Mouse (Mus musculus) gonadal fat pad, adult 2 months (tissue): ENCODE results near the gene Ubac2. TPM values are rescaled to one million over a fixed set of nuclear protein-coding genes. Genes with fewer than 3 reads are reported as not detected.

Experiments used
- DNase-seq: peaks from one replicate; pipeline ENCODE4 v3.0.0-alpha.2; 2012; ENCODE audit warnings: low read depth
- polyA plus RNA-seq: library from polyadenylated mRNA; depleted of rRNA; stranded (reverse); fragments of >200 nt; gene quantifications from 2 replicates; pipeline ENCODE4 v1.2.3, GENCODE M21; 2012

Gene Ubac2
- polyA plus RNA-seq, 1 experiment, result 70.0 TPM

DNA sequence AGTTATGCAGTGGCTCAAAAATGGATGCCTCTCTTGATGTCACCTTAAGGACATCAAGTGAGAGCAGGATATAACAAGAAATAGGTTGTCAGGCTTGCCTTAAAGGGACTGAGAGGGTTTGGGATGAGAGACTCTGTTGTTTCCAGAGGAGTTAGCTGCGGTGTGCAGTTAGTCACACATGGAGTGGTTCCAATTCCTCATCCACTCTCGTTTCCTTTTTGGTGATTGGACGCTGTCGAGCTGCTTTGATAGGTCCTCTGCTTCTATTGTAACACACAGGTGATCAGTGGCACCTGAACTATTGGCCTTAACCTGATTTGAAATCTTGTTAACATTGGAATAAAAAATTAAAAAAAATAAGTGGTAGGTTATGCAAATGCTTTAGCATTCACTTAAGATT lies 44.3 kb downstream of the Ubac2 start:
- no peak for DNase-seq

DNA sequence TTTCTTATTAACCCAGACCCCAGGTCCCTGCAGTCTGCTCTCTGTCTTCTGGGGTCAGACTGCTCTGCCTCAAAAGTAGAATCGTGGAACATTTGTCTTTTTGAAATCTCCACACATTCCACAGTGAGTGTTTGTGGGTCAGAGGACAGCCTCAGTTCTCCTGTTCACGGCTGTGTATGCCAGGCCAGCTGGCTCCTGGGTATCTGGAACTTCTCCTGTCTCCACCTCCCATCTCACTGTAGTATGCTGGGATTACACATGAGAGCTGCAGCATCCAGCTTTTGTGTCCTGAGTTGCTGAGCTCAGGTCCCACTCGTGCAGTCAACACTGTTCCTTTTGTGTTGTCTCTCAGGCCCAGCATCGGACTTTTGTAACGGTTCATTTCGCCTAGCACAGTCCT lies 46.5 kb downstream of the Ubac2 start:
- no peak for DNase-seq

DNA sequence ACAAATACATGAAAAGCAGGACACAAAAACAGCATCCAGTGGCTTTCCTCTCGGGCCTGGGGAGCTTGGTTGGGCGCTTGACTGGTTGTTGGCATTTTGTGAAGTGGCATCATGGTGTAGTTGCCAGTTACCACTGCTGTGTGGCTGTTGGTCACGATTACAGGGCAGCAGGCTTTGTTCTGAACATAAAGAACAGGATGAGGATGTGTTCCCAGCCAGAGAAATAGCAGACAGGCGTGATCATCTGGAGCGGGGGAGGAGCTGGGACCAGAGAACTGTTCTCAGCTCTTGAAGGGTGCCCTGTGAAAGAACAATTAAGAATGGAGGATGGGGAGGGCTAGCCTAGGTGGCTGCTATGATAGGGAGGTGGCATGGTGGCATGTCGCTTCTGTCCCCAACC lies 48.5 kb downstream of the Ubac2 start:
- no peak for DNase-seq

DNA sequence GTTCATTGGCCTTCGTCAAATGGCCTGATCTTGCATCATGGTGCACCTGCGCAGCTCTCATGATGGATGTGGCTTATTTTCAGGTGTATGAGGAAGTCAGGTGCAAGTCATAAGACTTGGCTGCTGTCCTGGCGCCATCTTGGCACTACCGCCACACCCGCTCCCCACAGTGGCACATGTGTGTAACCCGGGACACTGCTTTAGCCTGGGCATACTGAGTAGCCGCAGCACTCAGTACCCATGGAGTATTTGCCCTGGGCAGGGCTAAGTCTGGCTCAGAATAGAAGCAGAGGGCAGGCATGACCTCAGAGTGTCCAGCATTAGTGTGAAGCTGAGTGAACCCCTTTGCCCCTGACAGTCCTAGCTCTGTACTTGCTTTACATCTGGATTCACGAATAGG lies 49.0 kb downstream of the Ubac2 start:
- no peak for DNase-seq

DNA sequence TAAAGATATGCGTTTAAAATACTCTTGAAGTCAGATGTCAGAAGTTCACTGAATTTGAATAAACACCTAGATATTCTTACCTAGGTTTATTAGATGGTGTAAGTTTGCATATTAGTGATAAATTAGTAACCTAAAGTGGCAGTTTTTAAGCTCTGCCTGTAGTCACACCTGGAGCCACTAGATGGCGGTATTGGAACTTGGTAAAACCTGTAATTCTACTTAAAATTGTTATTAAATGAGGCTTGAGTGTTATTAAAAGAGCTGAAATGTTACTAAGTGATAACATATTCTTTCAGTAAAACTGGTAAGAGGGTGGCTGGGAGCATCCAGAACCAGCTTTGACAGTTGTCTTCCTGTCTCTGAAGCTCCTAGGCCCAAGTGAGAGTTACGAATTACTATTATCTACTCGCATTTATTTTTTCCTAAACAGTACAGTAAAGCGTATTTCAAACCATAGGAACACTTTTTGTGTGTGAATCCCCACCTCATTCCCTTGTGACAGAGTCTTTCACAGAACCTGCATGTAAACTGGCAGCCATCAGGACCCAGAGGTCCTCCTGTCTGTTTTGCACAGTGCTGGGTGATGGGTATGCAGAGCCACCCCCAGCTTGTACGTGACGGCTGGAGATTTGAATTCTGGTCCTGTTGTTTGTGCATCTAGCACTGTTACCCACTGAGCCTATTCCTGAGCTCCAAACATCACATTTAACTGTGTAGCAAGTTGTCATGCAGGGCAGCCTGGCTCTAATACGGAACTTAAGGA lies 50.1 kb downstream of the Ubac2 start:
- DNase-seq, result no peak

DNA sequence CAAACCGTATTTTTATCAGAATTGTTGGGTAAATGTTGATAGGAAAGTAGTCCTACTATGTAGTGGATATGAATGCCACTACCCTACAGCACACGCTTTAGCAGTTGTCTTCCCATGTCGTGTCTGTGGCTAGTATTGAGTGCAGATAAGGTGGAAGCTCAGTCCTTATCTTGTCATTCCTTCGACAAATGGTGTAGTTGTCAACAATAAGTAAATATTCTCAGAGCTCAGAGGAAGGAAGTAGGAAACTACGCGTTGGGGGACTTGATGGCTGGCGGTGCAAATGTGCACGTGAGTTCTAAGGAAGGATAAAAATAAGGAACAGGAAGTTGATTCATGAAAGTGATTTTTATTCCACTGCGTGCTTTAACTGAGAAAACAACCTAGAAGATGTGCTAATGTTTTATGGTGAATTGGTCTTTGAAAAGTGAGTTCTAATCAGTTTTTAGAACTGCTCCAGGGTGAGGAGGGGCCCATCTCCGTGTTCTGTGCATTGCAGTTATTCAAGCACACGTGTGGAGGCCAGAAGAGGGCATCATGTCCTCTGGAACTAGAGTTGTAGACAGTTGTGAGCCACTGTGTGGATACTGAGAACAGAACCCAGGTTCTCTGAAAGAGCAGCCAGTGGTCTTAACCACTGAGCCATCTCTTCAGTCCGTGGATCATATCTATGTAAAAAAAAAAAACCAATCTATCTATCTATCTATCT lies 51.0 kb downstream of the Ubac2 start:
- DNase-seq, result no peak

DNA sequence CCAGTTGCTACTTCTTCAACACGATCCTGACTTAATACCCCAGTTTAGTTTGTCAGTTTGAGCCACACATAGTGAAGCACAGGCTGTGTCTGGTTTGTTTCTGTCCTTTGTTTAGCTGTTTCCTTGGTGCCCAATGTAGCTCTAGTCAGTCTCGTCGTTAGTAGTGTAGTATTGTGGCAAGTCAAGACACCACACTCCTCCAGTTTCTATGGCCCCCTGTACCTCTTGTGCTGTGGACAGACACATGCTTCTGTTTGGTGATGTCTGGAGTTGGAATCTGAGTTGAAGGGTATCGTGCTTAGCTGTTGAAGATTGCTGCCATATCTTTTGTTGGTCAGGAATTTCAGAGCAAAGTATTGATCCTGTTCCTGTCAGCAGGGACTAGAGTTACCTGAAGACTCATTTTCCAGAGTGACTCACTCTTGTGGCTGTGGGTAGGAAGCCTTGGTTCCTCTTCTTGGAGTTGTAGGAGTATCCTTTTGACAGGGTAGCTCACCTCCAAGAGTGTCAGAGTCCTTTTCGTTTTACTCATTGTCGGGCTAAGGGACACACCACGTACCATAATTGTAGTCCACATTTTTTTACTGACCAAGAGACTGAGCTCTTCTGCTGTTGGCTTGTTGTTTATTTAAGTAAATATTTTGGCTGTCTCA lies 52.4 kb downstream of the Ubac2 start:
- no peak for DNase-seq

DNA sequence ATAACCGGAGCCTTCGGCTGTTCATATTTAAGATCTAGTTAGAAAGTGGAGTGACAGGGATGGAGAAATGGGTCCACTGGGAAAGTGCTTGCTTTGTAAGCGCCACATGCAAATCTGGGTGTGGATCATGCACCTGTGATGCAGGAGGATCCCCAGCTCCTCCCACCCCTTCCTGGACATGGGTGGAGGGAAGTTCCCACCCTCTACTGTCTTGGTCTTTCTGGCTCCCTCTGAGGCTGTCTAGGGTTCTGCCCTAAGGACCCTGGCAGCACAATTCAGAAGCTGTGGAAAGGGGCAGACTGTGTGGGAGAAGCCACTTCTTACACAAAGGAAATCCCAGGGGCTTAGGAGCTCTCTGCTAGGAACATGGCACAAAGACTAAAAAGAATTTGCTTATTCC lies 53.2 kb downstream of the Ubac2 start:
- DNase-seq, result no peak

DNA sequence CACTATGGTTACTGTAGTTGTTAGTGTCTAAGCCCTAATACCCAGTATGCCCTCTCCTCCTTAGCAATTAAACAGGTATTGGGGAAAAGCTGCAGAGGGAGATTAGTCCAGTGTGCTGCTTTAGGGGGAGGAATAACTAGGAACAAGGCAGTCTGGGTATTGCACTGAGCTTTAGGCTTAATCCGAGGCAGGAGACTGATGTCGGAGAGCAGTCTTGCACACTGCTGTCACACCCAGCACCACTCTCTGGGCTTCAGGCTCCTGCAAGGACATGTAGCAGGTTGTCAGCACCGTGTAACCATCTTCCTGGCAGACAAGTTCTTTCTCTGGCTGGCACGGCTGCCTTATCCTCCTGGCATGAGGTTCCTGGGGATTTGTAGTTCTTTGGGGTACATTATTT lies 53.8 kb downstream of the Ubac2 start:
- DNase-seq, result no peak

DNA sequence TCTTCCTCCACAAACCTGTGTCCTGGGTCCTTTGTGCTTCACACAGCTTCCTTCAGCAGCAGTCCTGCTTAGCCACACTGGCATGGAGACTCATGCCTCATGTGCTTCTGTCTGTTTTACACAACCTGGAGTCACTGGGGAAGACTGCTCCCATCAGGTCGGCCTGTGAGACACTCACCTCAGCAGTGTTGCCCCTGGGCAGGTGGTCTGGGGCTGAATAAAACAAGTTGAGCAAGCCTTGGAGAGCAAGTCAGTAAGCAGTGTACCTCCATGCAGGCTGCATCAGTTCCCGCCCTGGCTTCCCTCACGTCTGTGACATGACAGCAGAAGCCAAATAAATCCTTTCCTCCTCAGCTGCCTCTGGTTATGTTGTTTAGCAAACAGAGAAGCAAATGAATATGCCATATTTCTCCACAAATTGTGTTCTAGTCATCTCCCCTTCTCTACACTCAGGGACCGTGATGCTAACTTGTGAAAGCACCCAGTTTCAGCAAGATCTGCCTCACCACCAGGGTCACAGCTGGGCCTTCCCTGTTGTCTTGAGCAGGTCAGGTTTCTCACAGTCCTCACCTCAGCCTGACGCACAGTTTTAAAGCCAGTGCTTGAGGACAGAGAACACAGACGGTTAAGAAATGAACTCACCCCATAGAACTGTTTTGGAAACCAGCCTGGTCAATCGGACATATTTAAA lies 55.6 kb downstream of the Ubac2 start:
- no peak for DNase-seq

DNA sequence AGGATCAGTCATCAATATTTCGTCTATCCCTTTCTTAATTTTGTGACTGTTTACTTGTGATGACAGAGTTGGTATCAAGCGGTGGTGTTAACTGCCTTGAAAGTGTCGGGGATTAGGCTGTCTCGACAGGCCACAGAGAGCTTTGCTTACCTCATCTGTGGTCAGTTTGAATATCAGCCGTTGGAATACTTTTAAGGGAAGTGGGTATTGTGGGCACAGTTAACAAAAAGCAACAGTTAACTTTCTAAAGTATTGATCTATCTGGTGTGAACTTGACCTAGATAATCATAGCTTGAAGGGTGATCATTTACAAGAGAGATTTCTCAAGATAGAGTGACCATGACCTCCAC lies 56.2 kb downstream of the Ubac2 start:
- DNase-seq, result no peak

DNA sequence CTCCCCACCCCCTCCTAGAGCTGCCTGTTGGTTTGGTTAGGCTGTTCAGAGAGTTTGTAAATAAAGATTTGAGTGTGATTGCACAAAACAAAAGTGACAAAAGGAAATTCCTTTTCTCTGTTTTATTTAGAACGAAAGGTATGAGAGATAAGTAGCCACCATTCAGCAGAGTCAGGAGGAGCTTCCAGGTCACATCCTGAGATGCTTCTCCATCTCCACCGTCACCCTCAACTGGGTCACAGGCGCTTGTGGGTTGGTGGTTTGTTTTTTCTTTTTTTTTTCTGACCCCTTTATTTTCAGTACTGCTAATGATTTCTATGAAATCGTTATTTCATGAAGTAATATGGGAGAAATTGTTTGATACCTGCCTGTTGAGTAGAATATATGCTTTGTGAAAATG lies 57.9 kb downstream of the Ubac2 start:
- DNase-seq, result no peak

DNA sequence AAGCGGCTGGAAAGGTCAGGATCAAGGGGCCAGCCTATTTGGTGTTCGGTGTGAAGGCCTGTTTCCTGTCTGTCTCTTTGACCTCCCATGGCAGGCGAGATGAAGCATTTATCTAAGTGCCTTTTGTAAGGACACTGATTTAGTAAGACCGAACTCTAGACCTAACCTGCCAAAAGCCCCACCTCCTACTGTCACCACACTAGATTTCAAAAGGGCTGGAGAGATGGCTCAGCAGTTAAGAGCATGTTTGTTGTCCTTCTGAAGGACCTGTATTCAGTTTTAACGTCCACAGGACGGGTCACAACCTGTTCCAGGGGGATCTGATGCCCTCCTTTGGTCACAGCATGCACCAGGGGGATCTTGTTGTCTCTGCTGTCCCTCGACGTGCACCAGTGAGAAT lies 58.4 kb downstream of the Ubac2 start:
- DNase-seq, result no peak

DNA sequence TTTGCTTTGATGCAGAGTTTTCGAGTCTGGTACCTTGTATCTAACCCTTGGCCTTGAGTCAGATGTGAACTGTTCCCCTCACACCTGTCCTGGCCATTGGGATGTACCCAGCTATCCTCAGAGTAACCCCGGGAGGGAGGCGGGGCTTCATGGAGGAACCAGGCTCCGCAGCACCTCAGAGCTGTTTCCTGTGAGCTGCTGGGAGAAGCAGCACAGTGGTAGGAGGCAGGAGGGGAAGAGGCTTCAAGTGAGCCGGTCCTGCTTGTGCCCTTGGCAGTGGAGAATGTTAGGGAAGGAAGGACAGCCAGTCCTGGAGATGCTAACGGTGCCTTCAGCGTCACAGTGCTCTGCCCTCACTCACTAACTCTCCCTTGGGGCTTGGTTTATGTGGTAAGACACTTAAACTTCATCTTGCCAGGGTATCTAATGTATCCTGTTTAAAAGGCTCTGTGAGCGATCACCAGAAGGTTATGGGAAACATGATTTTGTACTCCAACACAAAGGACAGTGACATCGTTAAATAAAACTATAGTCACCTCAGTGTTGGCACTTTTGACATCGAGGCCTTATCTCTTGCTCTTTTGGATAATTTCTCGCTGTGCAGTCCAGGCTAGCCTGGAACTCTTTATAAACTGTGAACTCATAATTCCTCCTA lies 59.3 kb downstream of the Ubac2 start:
- DNase-seq, result no peak

DNA sequence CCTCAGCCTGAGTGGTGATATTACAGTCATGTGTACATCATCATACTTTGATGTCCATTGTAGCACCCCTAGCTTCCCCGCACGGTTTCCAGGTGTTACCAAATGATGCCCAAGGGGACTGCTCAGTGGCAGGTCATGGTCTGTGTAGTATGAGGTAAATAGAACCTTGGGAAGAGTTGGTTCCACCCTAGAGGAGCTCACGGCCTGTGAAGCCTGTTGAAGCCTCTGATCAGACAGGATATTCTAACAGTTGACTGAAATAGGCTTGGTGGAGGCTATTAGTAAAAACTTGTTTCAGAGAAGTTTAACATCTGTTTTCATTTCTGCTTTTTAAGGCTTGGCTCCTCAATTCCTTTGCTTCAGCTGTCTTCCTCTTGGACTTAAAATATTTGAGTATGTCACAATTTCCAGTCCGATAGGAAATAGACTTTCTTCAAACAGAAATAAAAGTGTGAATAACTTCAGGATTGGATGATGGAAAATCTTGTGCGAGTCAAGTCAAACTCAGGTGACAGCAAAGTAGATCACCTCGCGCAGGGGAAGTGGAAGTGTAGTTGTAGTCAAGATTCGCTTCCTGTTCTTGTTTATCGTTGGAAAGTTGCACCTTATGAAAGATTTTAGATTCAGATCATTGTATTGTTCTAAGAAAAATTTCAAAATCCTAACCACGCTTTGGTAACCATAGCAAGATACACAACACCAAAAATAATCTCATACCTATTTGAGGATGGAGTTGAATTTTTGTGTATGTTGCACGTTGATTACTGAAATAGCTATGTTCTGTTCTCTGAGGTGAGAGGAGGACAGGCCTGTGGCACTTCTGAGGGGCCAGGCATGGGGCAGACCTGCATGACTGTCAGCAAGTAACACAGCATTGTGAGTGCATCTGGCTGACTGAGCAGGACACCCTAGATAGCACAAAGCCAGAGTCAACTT lies 60.1 kb downstream of the Ubac2 start:
- DNase-seq, result no peak

DNA sequence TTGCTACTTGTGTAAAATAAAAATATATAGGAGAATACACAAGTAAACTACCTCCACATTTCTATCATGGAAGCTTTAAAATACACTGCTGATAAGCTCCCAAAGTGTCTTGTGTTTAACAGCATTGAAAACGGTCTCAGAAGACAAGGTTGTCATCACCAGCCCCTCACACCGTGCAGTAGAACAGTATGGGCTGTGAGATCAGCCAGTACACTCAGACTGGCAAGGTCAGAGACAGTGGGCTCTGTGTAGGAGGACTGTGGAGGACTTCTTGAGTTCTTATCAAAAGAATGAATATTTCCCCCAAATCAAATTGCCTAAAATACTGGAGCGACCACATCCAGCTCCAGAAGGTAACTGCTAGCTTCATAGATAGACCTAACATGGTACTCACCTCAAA lies 61.2 kb downstream of the Ubac2 start:
- DNase-seq, result no peak

DNA sequence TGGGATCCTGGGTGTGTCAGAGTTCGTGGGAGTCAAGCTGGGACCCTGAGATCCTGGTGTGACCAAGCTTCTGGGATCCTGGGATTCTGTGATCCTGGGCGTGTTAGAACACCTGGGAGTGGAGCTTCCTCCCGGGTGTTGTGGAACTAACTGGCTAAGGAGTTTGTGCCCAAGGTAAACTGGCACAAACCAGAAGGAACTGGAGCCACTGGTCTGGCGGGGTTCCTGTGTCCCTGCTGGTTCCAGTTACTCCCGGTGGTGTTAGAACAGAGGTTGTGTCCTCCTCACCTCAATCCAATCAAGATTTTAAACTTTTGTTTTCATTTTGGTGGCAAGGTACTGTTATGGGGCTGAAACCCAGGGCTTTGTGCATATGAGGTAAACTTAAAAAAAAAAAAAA lies 67.7 kb downstream of the Ubac2 start:
- no peak for DNase-seq

DNA sequence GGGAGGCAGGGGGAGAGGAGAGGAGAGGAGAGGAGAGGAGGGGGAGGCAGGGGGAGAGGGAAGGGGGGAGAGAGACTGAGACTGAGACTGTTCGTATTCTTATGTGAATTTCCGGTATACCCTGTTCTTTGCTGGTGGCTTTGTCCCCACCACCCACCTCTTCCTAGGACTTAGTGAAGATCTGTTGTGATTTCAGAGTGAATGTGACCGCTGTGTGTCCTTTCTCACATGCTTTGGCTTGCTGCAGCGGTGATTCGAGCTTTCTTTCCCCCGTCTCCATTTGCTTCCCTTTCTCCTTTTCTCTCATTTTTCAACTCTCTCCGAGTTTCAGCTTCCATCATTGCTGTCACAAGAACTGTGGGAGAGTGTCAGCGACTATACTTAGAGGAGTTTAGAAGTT lies 68.3 kb downstream of the Ubac2 start:
- DNase-seq, result no peak

DNA sequence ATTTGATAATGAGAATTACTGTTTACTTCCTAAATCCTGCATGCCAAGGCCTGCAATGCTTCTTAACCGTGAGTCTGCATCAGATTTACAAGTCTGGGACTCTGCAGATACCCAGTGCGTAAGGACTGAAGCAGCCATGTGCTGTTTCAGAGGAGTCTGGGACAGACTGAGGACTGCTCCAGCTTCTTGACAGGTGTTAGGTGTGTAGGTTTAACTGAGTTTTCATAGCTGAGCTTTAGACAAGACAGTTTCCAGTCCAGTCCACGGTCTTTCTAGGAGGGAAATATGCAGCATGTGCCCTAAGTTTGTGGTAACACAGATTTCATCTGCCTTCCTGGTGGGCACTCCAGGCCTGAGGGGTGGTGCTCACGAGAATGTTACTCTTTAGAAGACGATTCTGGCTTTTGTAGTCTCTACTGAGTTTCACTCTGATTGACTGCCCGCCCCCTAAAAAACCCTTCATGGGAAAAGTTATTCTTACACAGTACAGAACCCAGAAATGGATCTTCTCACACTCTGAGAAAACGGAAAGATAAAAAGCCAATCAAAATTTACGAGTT lies 68.9 kb downstream of the Ubac2 start:
- DNase-seq, result no peak

DNA sequence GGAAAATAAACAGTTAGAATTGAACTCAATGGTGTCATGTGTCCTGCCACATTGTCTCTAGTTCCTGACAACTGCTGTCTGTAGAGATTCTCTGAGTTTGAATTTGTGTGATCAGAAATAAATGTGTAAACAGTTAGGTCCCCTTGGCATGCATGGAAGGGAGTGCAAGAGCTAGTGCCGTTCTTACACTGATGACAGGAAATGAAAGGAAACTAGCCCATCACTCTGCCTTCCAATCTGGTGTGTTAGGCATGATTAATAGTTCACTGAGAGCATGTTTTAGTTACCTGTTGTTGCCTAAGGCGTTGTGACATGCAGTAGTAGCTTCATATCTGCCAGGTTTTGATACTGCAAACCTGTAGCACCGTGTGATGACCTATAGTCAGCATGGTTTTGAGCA lies 69.5 kb downstream of the Ubac2 start:
- no peak for DNase-seq

DNA sequence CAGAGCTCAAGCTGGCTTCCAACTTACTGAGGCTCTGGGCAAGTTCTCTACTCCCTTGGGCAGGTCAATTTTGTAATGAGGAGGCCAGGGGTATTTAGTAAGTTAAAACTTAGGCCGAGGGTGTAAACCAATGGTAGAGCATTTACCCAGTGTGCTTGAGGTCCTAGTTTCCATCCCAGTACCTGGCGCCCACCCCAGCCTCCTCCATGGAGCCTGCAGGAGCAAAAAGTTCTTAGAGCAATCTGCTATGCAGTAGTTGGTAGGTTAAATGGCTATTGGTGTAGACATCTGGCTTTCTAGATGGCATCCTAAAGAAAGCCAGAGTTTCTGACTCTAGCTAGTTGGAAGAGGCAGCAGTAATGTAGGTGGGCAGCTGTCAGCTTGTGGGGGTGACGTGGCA lies 71.0 kb downstream of the Ubac2 start:
- no peak for DNase-seq
